Mouse (Mus musculus): ENCODE measurements around the gene Olfr1389. TPM values are rescaled to one million over a fixed set of nuclear protein-coding genes. Genes with fewer than 3 reads are reported as not detected.
"Not testable (repeated sequence)": the region's sequence is repeated elsewhere in the genome, so short reads cannot be mapped to it uniquely, and the experiment has no call there.

Olfr1389 gene
- polyA plus RNA-seq, 1 experiment from 2014 or later = not detected

DNA sequence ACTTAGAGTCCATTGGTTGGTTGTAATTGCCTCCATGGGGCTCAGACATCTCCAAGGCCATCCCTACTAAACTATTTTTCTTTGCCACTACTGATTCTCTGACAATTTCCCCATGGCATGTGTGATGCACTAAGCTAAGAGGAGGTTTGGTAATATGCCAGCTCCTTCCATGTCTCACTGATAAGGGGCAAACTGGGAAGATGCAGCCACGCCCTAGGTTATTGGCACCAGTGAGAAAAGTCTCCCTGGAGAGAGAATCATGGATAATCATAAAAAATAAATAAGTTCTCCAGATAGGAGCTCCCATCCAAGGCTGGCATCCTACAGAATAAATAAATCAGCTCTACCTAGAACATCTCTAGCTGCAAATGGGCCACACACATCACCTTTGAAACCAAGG is 32.2 kb downstream of the Olfr1389 start, which contains the start of gene Olfr1387:
Olfr1387 (plus strand) TSS at position 301 of the 400 bp plus-strand sequence.
- 66% methylated on average over 1 of the region's 1 CpGs for WGBS

DNA sequence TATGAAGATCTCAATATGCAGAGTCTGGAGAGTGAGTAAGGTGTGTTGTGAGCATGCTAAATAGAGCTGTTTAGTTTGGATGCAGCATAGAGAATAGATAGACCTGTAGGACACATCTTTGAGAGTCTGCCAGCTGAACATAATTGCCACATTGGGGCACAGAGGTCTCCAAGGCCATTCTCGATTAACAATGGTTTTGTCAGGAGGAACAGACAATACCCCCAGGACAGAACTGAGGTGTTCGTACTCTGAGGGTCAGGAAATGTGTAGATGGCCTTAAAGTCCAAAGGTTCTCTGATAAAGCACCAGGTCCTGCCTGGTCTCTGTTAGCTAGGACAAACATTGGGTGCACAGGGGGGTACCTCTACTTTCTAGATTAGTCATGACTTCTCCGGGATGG is 41.9 kb downstream of the Olfr1389 start, which contains the start of gene Olfr1386:
Olfr1386 (plus strand) TSS at position 301 of the 400 bp plus-strand sequence.
- not testable (repeated sequence) for ATAC-seq (replicated peaks; ENCODE audit: extremely low read depth, insufficient read depth, low FRiP score); H3K4me2 ChIP-seq (ENCODE audit: low read depth, low read length); H3K4me3 ChIP-seq (ENCODE audit: low read length); H3K9ac ChIP-seq (ENCODE audit: low read length); H3K27me3 ChIP-seq (ENCODE audit: control insufficient read depth, insufficient read depth, low read length); H3K27ac ChIP-seq (ENCODE audit: low read length); H3K9me3 ChIP-seq (replicated peaks; ENCODE audit: control insufficient read depth, low read length); H3K4me1 ChIP-seq (ENCODE audit: control insufficient read depth, insufficient read depth, low read length); H3K36me3 ChIP-seq (ENCODE audit: control insufficient read depth, insufficient read depth)
- WGBS = 65% methylated on average over 2 of the region's 3 CpGs

More for the DNA sequence above, 32.2 kb downstream of the Olfr1389 start, which contains the start of gene Olfr1387:
- Histone ChIP-seq H3K4me3 (ENCODE audit: low read length) (no peak within 1 kb of the TSS), H3K27ac (ENCODE audit: low read length) (no peak within 1 kb of the TSS), H3K36me3 (ENCODE audit: control insufficient read depth, insufficient read depth) (no peaks in the 10 kb centered on the region), H3K27me3 (ENCODE audit: control insufficient read depth, insufficient read depth, low read length) (no peaks in the 10 kb centered on the region), H3K4me1 (ENCODE audit: control insufficient read depth, insufficient read depth, low read length) (no peaks in the 10 kb centered on the region), H3K9ac (ENCODE audit: low read length) (no peak within 1 kb of the TSS), H3K4me2 (ENCODE audit: low read depth, low read length) (no peak within 1 kb of the TSS), H3K9me3 (replicated peaks; ENCODE audit: control insufficient read depth, low read length) (no peaks in the 10 kb centered on the region)
- no peak for ATAC-seq (replicated peaks; ENCODE audit: extremely low read depth, insufficient read depth, low FRiP score)

Other genes with a start within 250 kb of the Olfr1389 start
- gene Btnl9, start 235.9 kb upstream of the Olfr1389 start, polyA plus RNA-seq (2015; fragmentation: Nextera tagmentation; extraction: Ambion mirVana) = 6.4 and 8.0 TPM in 2 replicates
- gene Zfp62, start 219.8 kb upstream of the Olfr1389 start, polyA plus RNA-seq (2015; fragmentation: Nextera tagmentation; extraction: Ambion mirVana) = 28.3 and 30.0 TPM in 2 replicates
- gene Mgat1, start 178.9 kb upstream of the Olfr1389 start, polyA plus RNA-seq (2015; fragmentation: Nextera tagmentation; extraction: Ambion mirVana) = 57.4 and 61.4 TPM in 2 replicates
- 0.15 and 0.17 TPM in 2 replicates for gene Olfr1393, start 144.8 kb upstream of the Olfr1389 start, polyA plus RNA-seq (2015; fragmentation: Nextera tagmentation; extraction: Ambion mirVana)
- gene Olfr1392, start 137.8 kb upstream of the Olfr1389 start, polyA plus RNA-seq (2015; fragmentation: Nextera tagmentation; extraction: Ambion mirVana) = not detected in 2 replicates
- gene Olfr10, start 118.3 kb upstream of the Olfr1389 start, polyA plus RNA-seq (2015; fragmentation: Nextera tagmentation; extraction: Ambion mirVana) = not detected in 2 replicates
- not detected in 2 replicates for gene Olfr1391, start 100.3 kb upstream of the Olfr1389 start, polyA plus RNA-seq (2015; fragmentation: Nextera tagmentation; extraction: Ambion mirVana)
- not detected in 2 replicates for gene Olfr1390, start 87.9 kb upstream of the Olfr1389 start, polyA plus RNA-seq (2015; fragmentation: Nextera tagmentation; extraction: Ambion mirVana)
- not detected in 2 replicates for gene Olfr1388, start 13.6 kb downstream of the Olfr1389 start, polyA plus RNA-seq (2015; fragmentation: Nextera tagmentation; extraction: Ambion mirVana)
- gene Olfr1387, start 32.3 kb downstream of the Olfr1389 start, polyA plus RNA-seq (2015; fragmentation: Nextera tagmentation; extraction: Ambion mirVana) = not detected in 2 replicates
- gene Olfr1386, start 42.0 kb downstream of the Olfr1389 start, polyA plus RNA-seq (2015; fragmentation: Nextera tagmentation; extraction: Ambion mirVana) = not detected in 2 replicates
- gene Olfr1385, start 66.0 kb downstream of the Olfr1389 start, polyA plus RNA-seq (2015; fragmentation: Nextera tagmentation; extraction: Ambion mirVana) = 0.05 TPM in 1 of 2 replicates, not detected in the other
- gene Olfr1384, start 83.7 kb downstream of the Olfr1389 start, polyA plus RNA-seq (2015; fragmentation: Nextera tagmentation; extraction: Ambion mirVana) = not detected in 2 replicates
- gene Olfr1383, start 96.6 kb downstream of the Olfr1389 start, polyA plus RNA-seq (2015; fragmentation: Nextera tagmentation; extraction: Ambion mirVana) = not detected in 2 replicates
- gene Olfr1382, start 105.2 kb downstream of the Olfr1389 start, polyA plus RNA-seq (2015; fragmentation: Nextera tagmentation; extraction: Ambion mirVana) = not detected in 2 replicates
- gene Olfr1381, start 120.4 kb downstream of the Olfr1389 start, polyA plus RNA-seq (2015; fragmentation: Nextera tagmentation; extraction: Ambion mirVana) = not detected in 2 replicates
- not detected in 2 replicates for gene Olfr1380, start 133.8 kb downstream of the Olfr1389 start, polyA plus RNA-seq (2015; fragmentation: Nextera tagmentation; extraction: Ambion mirVana)
- gene Flt4, start 186.2 kb downstream of the Olfr1389 start, polyA plus RNA-seq (2015; fragmentation: Nextera tagmentation; extraction: Ambion mirVana) = 6.1 and 7.4 TPM in 2 replicates
- gene Scgb3a1, start 240.5 kb downstream of the Olfr1389 start, polyA plus RNA-seq (2015; fragmentation: Nextera tagmentation; extraction: Ambion mirVana) = 2.1 and 5.3 TPM in 2 replicates